8 mouse cellular contexts compared by ENCODE assay signal in genomic region chr1:18105866-18106529, GRCm38 (mm10). TPM values are rescaled to one million over a fixed set of nuclear protein-coding genes. Genes with fewer than 3 reads are reported as not detected.
DNase-seq lines count a peak whose midpoint lies in the region; ATAC-seq lines count a peak whose summit lies in the region.

No protein-coding gene starts in this region.

- no peaks in the 10 kb centered on the region for H3K27me3 ChIP-seq in kidney, embryonic 15.5 days
- peaks cover 6% of the 10 kb centered on the region; the same call in 1 of the 2 replicates for H3K27me3 ChIP-seq in midbrain, embryonic 13.5 days

- H3K4me2 ChIP-seq in kidney, embryonic 15.5 days = no peak overlapping the region
- no peak overlapping the region for H3K4me2 ChIP-seq in midbrain, embryonic 13.5 days (replicated peaks)

- peak; percentile 5 to 17 for DNase-seq in kidney, postnatal 36 days
- DNase-seq in NIH3T3 (ENCODE audit: low read depth) = peak; percentile 69
- peak; percentile 17 for DNase-seq in fibroblast of lung, adult 2 months (ENCODE audit: low read depth)
- no peak for DNase-seq in gastrocnemius, postnatal 25 days

- no peak for ATAC-seq in kidney, embryonic 15.5 days (replicated peaks; ENCODE audit: low FRiP score)
- peak; percentile 58 for ATAC-seq in midbrain, embryonic 13.5 days
- ATAC-seq in megakaryocyte, adult 5-6 weeks (ENCODE audit: poor library complexity, severe bottlenecking) = no peak
- no peak for ATAC-seq in megakaryocyte-erythroid progenitor cell, adult 5-6 weeks (replicated peaks; ENCODE audit: low FRiP score, low TSS enrichment, poor library complexity, severe bottlenecking)

- no peak overlapping the region for H3K9ac ChIP-seq in kidney, embryonic 15.5 days
- H3K9ac ChIP-seq in midbrain, embryonic 13.5 days (replicated peaks) = no peak overlapping the region

- no peaks in the 10 kb centered on the region for H3K4me1 ChIP-seq in kidney, embryonic 15.5 days
- H3K4me1 ChIP-seq in midbrain, embryonic 13.5 days (replicated peaks) = peaks cover 3% of the 10 kb centered on the region; the same call in 1 of the 2 replicates

- no peaks in the 10 kb centered on the region for H3K9me3 ChIP-seq in kidney, embryonic 15.5 days (replicated peaks)
- no peaks in the 10 kb centered on the region for H3K9me3 ChIP-seq in midbrain, embryonic 13.5 days

- no peak overlapping the region for H3K27ac ChIP-seq in kidney, embryonic 15.5 days
- H3K27ac ChIP-seq in midbrain, embryonic 13.5 days = no peak overlapping the region

- H3K36me3 ChIP-seq in kidney, embryonic 15.5 days = no peaks in the 10 kb centered on the region
- H3K36me3 ChIP-seq in midbrain, embryonic 13.5 days = no peaks in the 10 kb centered on the region

- no peak overlapping the region for H3K4me3 ChIP-seq in kidney, embryonic 15.5 days (replicated peaks)
- no peak overlapping the region for H3K4me3 ChIP-seq in midbrain, embryonic 13.5 days (replicated peaks)

- 53% methylated on average over 5 of the region's 5 CpGs for WGBS in kidney, embryonic 15.5 days
- WGBS in midbrain, embryonic 13.5 days = 38% methylated on average over 5 of the region's 5 CpGs

RNA-seq across cellular contexts. Expression of gene Crisp4, which starts 39.7 kb away (rescaled TPM):
- polyA plus RNA-seq in kidney, embryonic 15.5 days (2015; fragmentation: Nextera tagmentation; extraction: Ambion mirVana) = not detected in 2 replicates
- not detected in 2 replicates for polyA plus RNA-seq in midbrain, embryonic 13.5 days (2015; fragmentation: Nextera tagmentation; extraction: Ambion mirVana)
- not detected in 2 replicates for total RNA-seq in megakaryocyte, adult 5-6 weeks (2015)
- total RNA-seq in megakaryocyte, adult 5-6 weeks (2017) = not detected in 2 replicates
- not detected for total RNA-seq in gastrocnemius, postnatal 25 days (2021)
- not detected in 2 replicates for total RNA-seq in megakaryocyte-erythroid progenitor cell, adult 5-6 weeks (2014; fragmentation: Nextera tagmentation)
- total RNA-seq in megakaryocyte-erythroid progenitor cell, adult 5-6 weeks (2017) = not detected in 2 replicates
